ENCODE assay signal across 15 mouse cellular contexts in genomic region chr9:46736232-46736631, GRCm38 (mm10).
DNase-seq lines count a peak whose midpoint lies in the region; ATAC-seq lines count a peak whose summit lies in the region.
"Had no signal": no experiment of that assay in that cellular context is flagged by ENCODE, and none has a peak within 500 bp of the region (broad histone marks: within the 10 kb centered on the region; RNA-seq: fewer than 3 reads in every experiment).

No protein-coding gene starts in this region.

- peaks cover 5% of the 10 kb centered on the region; the same call in 1 of the 2 replicates for H3K4me1 ChIP-seq in kidney, embryonic 15.5 days
- H3K4me1 ChIP-seq in midbrain, embryonic 13.5 days (replicated peaks): peaks cover 19% of the 10 kb centered on the region
- H3K4me1 ChIP-seq in midbrain, embryonic 14.5 days (ENCODE audit: control insufficient read depth, insufficient read depth, low read length): 0 out of 2 replicates have a peak, but pooled peaks cover 9% of the 10 kb centered on the region
- H3K4me1 ChIP-seq: lung, embryonic 15.5 days had no signal

- H3K9ac ChIP-seq in kidney, embryonic 15.5 days: no peak overlapping the region
- no peak overlapping the region for H3K9ac ChIP-seq in midbrain, embryonic 13.5 days (replicated peaks)
- no peak overlapping the region for H3K9ac ChIP-seq in midbrain, embryonic 14.5 days (replicated peaks; ENCODE audit: low read length)
- H3K9ac ChIP-seq: embryonic facial prominence, embryonic 15.5 days; hindbrain, embryonic 14.5 days; liver, embryonic 14.5 days; lung, embryonic 15.5 days had no signal

- no peaks in the 10 kb centered on the region for H3K9me3 ChIP-seq in kidney, embryonic 15.5 days (replicated peaks)
- H3K9me3 ChIP-seq in midbrain, embryonic 13.5 days: no peaks in the 10 kb centered on the region
- no peaks in the 10 kb centered on the region for H3K9me3 ChIP-seq in midbrain, embryonic 14.5 days (ENCODE audit: control insufficient read depth, low read length)
- H3K9me3 ChIP-seq: embryonic facial prominence, embryonic 15.5 days; lung, embryonic 15.5 days had no signal

- no peak overlapping the region for H3K27ac ChIP-seq in kidney, embryonic 15.5 days
- H3K27ac ChIP-seq in midbrain, embryonic 13.5 days: no peak overlapping the region
- H3K27ac ChIP-seq in midbrain, embryonic 14.5 days (replicated peaks; ENCODE audit: low read depth, low read length): no peak overlapping the region
- H3K27ac ChIP-seq: embryonic facial prominence, embryonic 15.5 days; heart, adult 2 months; hindbrain, embryonic 14.5 days; liver, embryonic 14.5 days; lung, embryonic 15.5 days; macrophage had no signal

- H3K4me3 ChIP-seq in kidney, embryonic 15.5 days (replicated peaks): no peak overlapping the region
- no peak overlapping the region for H3K4me3 ChIP-seq in midbrain, embryonic 13.5 days (replicated peaks)
- no peak overlapping the region for H3K4me3 ChIP-seq in midbrain, embryonic 14.5 days (replicated peaks; ENCODE audit: low read depth, low read length)
- H3K4me3 ChIP-seq: embryonic facial prominence, embryonic 15.5 days; heart, adult 2 months; lung, embryonic 15.5 days had no signal

- peaks cover 15% of the 10 kb centered on the region; the same call in 1 of the 2 replicates for H3K27me3 ChIP-seq in kidney, embryonic 15.5 days
- H3K27me3 ChIP-seq in midbrain, embryonic 13.5 days: 0 out of 2 replicates have a peak, but pooled peaks cover 10% of the 10 kb centered on the region
- no peaks in the 10 kb centered on the region for H3K27me3 ChIP-seq in midbrain, embryonic 14.5 days (ENCODE audit: control insufficient read depth, insufficient read depth, low read length)
- H3K27me3 ChIP-seq: embryonic facial prominence, embryonic 15.5 days; lung, embryonic 15.5 days had no signal

- peak; percentile 12 for DNase-seq in embryo, embryonic 10 days (ENCODE audit: low spot score)
- DNase-seq in embryo, embryonic 11 days: no peak
- no peak for DNase-seq in kidney, adult 11 months
- DNase-seq in midbrain, embryonic 14.5 days: no peak
- DNase-seq in retina, embryonic 14.5 days (ENCODE audit: low spot score): peak; percentile 41
- DNase-seq in gastrocnemius, adult 8-10 months (ENCODE audit: low spot score in 2 of 2): no peak

- H3K4me2 ChIP-seq in kidney, embryonic 15.5 days: no peak overlapping the region
- no peak overlapping the region for H3K4me2 ChIP-seq in midbrain, embryonic 13.5 days (replicated peaks)
- H3K4me2 ChIP-seq in midbrain, embryonic 14.5 days (ENCODE audit: low read length): no peak overlapping the region
- H3K4me2 ChIP-seq: embryonic facial prominence, embryonic 15.5 days; hindbrain, embryonic 14.5 days; lung, embryonic 15.5 days had no signal

- peak; percentile 46; the same call in 1 of the 2 replicates for ATAC-seq in kidney, embryonic 15.5 days (replicated peaks; ENCODE audit: low FRiP score)
- 0 out of 2 replicates have a peak, but pooled peaks have one; percentile 17 for ATAC-seq in midbrain, embryonic 13.5 days
- no peak for ATAC-seq in midbrain, embryonic 14.5 days (ENCODE audit: low FRiP score, low TSS enrichment)
- ATAC-seq: inflammation-experienced regulatory T-cells, adult 6 months had no signal

- H3K36me3 ChIP-seq in kidney, embryonic 15.5 days: no peaks in the 10 kb centered on the region
- no peaks in the 10 kb centered on the region for H3K36me3 ChIP-seq in midbrain, embryonic 13.5 days
- H3K36me3 ChIP-seq in midbrain, embryonic 14.5 days (ENCODE audit: control insufficient read depth, insufficient read depth, low read length): no peaks in the 10 kb centered on the region
- H3K36me3 ChIP-seq: embryonic facial prominence, embryonic 15.5 days; lung, embryonic 15.5 days had no signal

Comparison
In these comparisons a context has a peak if more than half of its experiments do, and no peak if none do; other contexts are left out.
1. DNase-seq: peak in embryo, embryonic 10 days (single experiment) and retina, embryonic 14.5 days (single experiment); none in embryo, embryonic 11 days (single experiment), kidney, adult 11 months (single experiment), midbrain, embryonic 14.5 days (single experiment) and gastrocnemius, adult 8-10 months (0 of 2).